Mouse (Mus musculus) embryonic facial prominence, embryonic 14.5 days (tissue): ENCODE data around the gene Zc3hav1. TPM values are rescaled to one million over a fixed set of nuclear protein-coding genes. Genes with fewer than 3 reads are reported as not detected.

Experiments used
- ATAC-seq: fragments of 200-750 bp; cut with Nextera tagmentation; 2 replicates; pipeline ENCODE4 v1.8.0; 2017; ENCODE audit warnings: low read depth, moderate number of reproducible peaks, moderate TSS enrichment
- DNase-seq: peaks from one replicate; pipeline ENCODE4 v3.0.0-alpha.2; 2015; ENCODE audit warnings: low spot score
- H3K27ac ChIP-seq: fragments of 300-500 bp; sonication (generic); replicated peaks from 2 replicates; pipeline ENCODE4 v1.5.1; 2014; ENCODE audit warnings: low read depth, mild to moderate bottlenecking, low read length, moderate library complexity
- H3K27me3 ChIP-seq: fragments of 300-500 bp; sonication (generic); replicated peaks from 2 replicates; pipeline ENCODE4 v1.6.1; 2014; ENCODE audit warnings: low read length; ENCODE audit not compliant: control insufficient read depth, insufficient read depth
- H3K36me3 ChIP-seq: fragments of 300-500 bp; sonication (generic); 2 replicates; pipeline ENCODE4 v1.6.1; 2014; ENCODE audit warnings: low read length, mixed read lengths; ENCODE audit not compliant: control insufficient read depth, insufficient read depth
- H3K4me1 ChIP-seq: fragments of 300-500 bp; sonication (generic); 2 replicates; pipeline ENCODE4 v1.6.1; 2014; ENCODE audit warnings: antibody characterized with exemption, low read length; ENCODE audit not compliant: control insufficient read depth, insufficient read depth
- H3K4me2 ChIP-seq: fragments of 300-500 bp; sonication (generic); 2 replicates; pipeline ENCODE4 v1.6.1; 2014; ENCODE audit warnings: low read depth, mild to moderate bottlenecking, low read length, moderate library complexity, mixed read lengths
- H3K4me3 ChIP-seq: fragments of 300-500 bp; sonication (generic); 2 replicates; pipeline ENCODE4 v1.5.1; 2014; ENCODE audit warnings: low read depth, mild to moderate bottlenecking, low read length
- H3K9ac ChIP-seq: fragments of 300-500 bp; sonication (generic); 2 replicates; pipeline ENCODE4 v1.6.1; 2014; ENCODE audit warnings: low read depth, mild to moderate bottlenecking, low read length, moderate library complexity, mixed read lengths
- H3K9me3 ChIP-seq: fragments of 300-500 bp; sonication (generic); 2 replicates; pipeline ENCODE4 v1.6.1; 2016; ENCODE audit warnings: low read length; ENCODE audit not compliant: control insufficient read depth
- WGBS: fragments of 180-500 bp; shearing (Covaris S2); extraction: QIAGEN DNeasy Blood & Tissue Kit; methylation state at CpG from one replicate; pipeline ENCODE4 v1.1.7; 2014; 5-methylcytosine and 5-hydroxymethylcytosine counted together
- polyA plus RNA-seq: library from polyadenylated mRNA; unstranded; fragments of >200 nt; fragmentation: Nextera tagmentation; extraction: Ambion mirVana; gene quantifications from 2 replicates; pipeline ENCODE4 v1.2.1, GENCODE M21; 2014

Zc3hav1 gene
- polyA plus RNA-seq, 1 experiment from 2014 or later = 4.7 TPM

- H3K9me3 ChIP-seq = no peaks in the 10 kb centered on the region
- DNase-seq = no peak
- no peak for ATAC-seq
- no peak overlapping the region for H3K27ac ChIP-seq
- H3K4me1 ChIP-seq = peaks cover 3% of the 10 kb centered on the region; the same call in 1 of the 2 replicates
- H3K4me3 ChIP-seq = no peak overlapping the region; the same call in 1 of the 2 replicates
- WGBS = 1% methylated on average over 8 of the region's 8 CpGs
- H3K27me3 ChIP-seq = peaks cover 68% of the 10 kb centered on the region
- peak overlapping the region; percentile 75 for H3K4me2 ChIP-seq
- no peaks in the 10 kb centered on the region for H3K36me3 ChIP-seq
- H3K9ac ChIP-seq = no peak overlapping the region
These were observed 986 bp upstream of the Zc3hav1 start for GRCm38 (mm10) chr6:38355354-38355823.

- Histone ChIP-seq H3K36me3 (no peaks in the 10 kb centered on the region), H3K9me3 (no peaks in the 10 kb centered on the region), H3K27me3 (peaks cover 72% of the 10 kb centered on the region), H3K27ac (no peak overlapping the region), H3K4me3 (peak overlapping the region; percentile 70), H3K4me2 (peak overlapping the region; percentile 75), H3K4me1 (peaks cover 3% of the 10 kb centered on the region; the same call in 1 of the 2 replicates), H3K9ac (peak overlapping the region; percentile 70)
- DNase-seq (no peak), ATAC-seq (peak; percentile 31)
- 2% methylated on average over 20 of the region's 20 CpGs for WGBS
These were observed 435 bp upstream of the Zc3hav1 start for GRCm38 (mm10) chr6:38354723-38355353.

DNA sequence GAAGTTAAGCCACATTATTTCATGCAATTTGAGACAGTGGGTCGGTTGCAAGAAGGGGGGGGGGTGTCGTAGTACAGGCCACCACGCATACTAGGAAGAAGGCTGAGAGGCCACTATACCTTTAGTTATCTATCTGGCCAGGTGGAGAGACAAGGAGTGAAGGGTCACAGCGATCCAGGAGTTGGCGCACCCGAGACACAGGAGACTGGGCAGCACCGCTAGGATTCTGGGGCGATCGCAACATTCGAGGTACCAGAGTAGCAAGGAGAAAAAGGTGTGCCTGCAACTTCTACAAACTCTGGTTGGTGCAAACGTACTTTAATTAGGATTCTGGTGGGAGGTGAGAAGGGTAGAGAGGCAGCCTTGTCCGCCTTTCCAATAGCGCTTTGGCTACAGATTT lies 1.2 kb downstream of the Zc3hav1 start:
- peaks cover 3% of the 10 kb centered on the region; the same call in 1 of the 2 replicates for H3K4me1 ChIP-seq

GRCm38 (mm10) chr6:38352451-38352850 lies 2.0 kb downstream of the Zc3hav1 start:
- no peaks in the 10 kb centered on the region for H3K36me3 ChIP-seq
- no peak overlapping the region for H3K9ac ChIP-seq
- 0 out of 2 replicates have a peak overlapping the region, but pooled peaks have one; percentile 6 for H3K4me3 ChIP-seq
- 17% methylated on average over 10 of the region's 10 CpGs for WGBS
- no peak overlapping the region for H3K4me2 ChIP-seq
- H3K27ac ChIP-seq = no peak overlapping the region
- ATAC-seq (no peak), DNase-seq (peak; percentile 14)
- H3K27me3 ChIP-seq = peaks cover 71% of the 10 kb centered on the region
- no peaks in the 10 kb centered on the region for H3K9me3 ChIP-seq
- peaks cover 3% of the 10 kb centered on the region; the same call in 1 of the 2 replicates for H3K4me1 ChIP-seq

More for the DNA sequence above, 1.2 kb downstream of the Zc3hav1 start:
- Histone ChIP-seq H3K27me3 (peaks cover 75% of the 10 kb centered on the region), H3K4me3 (peak overlapping the region; percentile 70), H3K9ac (peak overlapping the region; percentile 70; the same call in 1 of the 2 replicates), H3K36me3 (no peaks in the 10 kb centered on the region), H3K9me3 (no peaks in the 10 kb centered on the region), H3K27ac (no peak overlapping the region), H3K4me2 (peak overlapping the region; percentile 75)
- no peak for ATAC-seq
- 9% methylated on average over 13 of the region's 13 CpGs for WGBS
- DNase-seq = no peak

DNA sequence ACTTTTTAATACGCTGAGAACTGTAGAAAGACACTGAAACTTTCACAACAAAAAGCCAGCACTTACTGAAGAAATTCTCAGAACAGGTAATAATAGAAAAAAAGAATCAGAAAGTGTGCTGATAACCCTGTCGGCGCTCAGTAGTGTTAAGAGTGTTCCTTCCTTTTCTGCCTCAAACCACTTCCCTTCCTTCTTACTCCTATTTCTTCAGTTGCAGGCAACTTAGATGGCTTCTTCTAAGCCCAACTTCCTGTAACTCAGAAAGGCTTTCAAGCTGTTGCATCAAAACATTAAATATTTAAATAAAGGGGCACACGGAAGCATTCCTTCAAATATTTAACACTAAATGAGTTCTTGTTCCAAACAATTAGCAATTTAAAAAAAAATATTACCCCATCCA lies 2.5 kb downstream of the Zc3hav1 start:
- H3K4me1 ChIP-seq = peaks cover 3% of the 10 kb centered on the region; the same call in 1 of the 2 replicates
- 52% methylated on average over 4 of the region's 4 CpGs for WGBS

GRCm38 (mm10) chr6:38349806-38350205 lies 4.6 kb downstream of the Zc3hav1 start:
- H3K4me3 ChIP-seq = no peak overlapping the region
- peaks cover 3% of the 10 kb centered on the region; the same call in 1 of the 2 replicates for H3K4me1 ChIP-seq
- ATAC-seq = no peak
- WGBS = 63% methylated on average over 9 of the region's 9 CpGs
- peaks cover 48% of the 10 kb centered on the region for H3K27me3 ChIP-seq
- DNase-seq = no peak
- H3K36me3 ChIP-seq = no peaks in the 10 kb centered on the region
- H3K9ac ChIP-seq = no peak overlapping the region
- no peaks in the 10 kb centered on the region for H3K9me3 ChIP-seq
- no peak overlapping the region for H3K27ac ChIP-seq
- no peak overlapping the region for H3K4me2 ChIP-seq

More for the DNA sequence above, 2.5 kb downstream of the Zc3hav1 start:
- no peak for ATAC-seq
- H3K9ac ChIP-seq = no peak overlapping the region
- H3K27ac ChIP-seq = no peak overlapping the region
- no peaks in the 10 kb centered on the region for H3K36me3 ChIP-seq
- H3K9me3 ChIP-seq = no peaks in the 10 kb centered on the region
- H3K4me3 ChIP-seq = no peak overlapping the region
- H3K27me3 ChIP-seq = peaks cover 67% of the 10 kb centered on the region
- no peak overlapping the region for H3K4me2 ChIP-seq
- no peak for DNase-seq

- no peak overlapping the region for H3K4me2 ChIP-seq
- WGBS = 89% methylated on average over 6 of the region's 6 CpGs
- no peak overlapping the region for H3K27ac ChIP-seq
- no peak overlapping the region for H3K4me3 ChIP-seq
- H3K27me3 ChIP-seq = peaks cover 40% of the 10 kb centered on the region
- peaks cover 3% of the 10 kb centered on the region; the same call in 1 of the 2 replicates for H3K4me1 ChIP-seq
- no peaks in the 10 kb centered on the region for H3K9me3 ChIP-seq
- DNase-seq (no peak), ATAC-seq (no peak)
- H3K36me3 ChIP-seq = no peaks in the 10 kb centered on the region
- no peak overlapping the region for H3K9ac ChIP-seq
These were observed 5.5 kb downstream of the Zc3hav1 start for GRCm38 (mm10) chr6:38348811-38349453.

DNA sequence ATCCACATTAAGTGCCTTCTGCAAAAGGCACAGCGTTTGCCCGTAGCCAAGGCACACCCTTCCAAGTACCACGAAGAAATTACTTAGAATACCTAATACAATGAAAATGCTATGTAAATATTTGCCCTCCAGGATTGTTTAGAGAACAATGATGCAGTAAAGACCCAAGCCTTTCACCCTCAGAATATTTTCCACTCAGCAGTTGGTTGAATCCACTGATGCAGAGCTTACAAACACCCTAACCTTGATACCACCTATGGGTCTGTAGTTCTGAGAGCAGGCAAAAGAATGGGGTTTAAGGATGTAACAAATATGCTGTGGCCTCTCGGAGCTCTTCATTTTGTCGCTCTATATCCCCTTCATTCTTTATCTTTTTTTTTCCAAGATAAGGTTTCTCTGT lies 6.5 kb downstream of the Zc3hav1 start:
- no peaks in the 10 kb centered on the region for H3K9me3 ChIP-seq
- no peak for ATAC-seq

More for the DNA sequence above, 6.5 kb downstream of the Zc3hav1 start:
- Histone ChIP-seq H3K27ac (no peak overlapping the region), H3K4me2 (no peak overlapping the region), H3K9ac (no peak overlapping the region), H3K4me3 (no peak overlapping the region), H3K27me3 (peaks cover 29% of the 10 kb centered on the region), H3K36me3 (no peaks in the 10 kb centered on the region), H3K4me1 (no peaks in the 10 kb centered on the region)
- DNase-seq = no peak
- 77% methylated on average over 5 of the region's 5 CpGs for WGBS
